Mouse (Mus musculus) spleen, adult 2 months (tissue): ENCODE results near the gene Mcidas.

Experiments used
- CTCF ChIP-seq: fragments of 200-500 bp; IDR thresholded peaks from 2 replicates; pipeline ENCODE4 v1.5.1; 2011; ENCODE audit warnings: mild to moderate bottlenecking, inconsistent platforms; ENCODE audit not compliant: insufficient read depth, insufficient read length, insufficient replicate concordance; ENCODE audit errors: extremely low read depth
- POLR2A ChIP-seq: fragments of 200-500 bp; IDR thresholded peaks from 2 replicates; pipeline ENCODE4 v1.6.1; 2011; ENCODE audit warnings: low read depth, low read length, inconsistent platforms

DNA sequence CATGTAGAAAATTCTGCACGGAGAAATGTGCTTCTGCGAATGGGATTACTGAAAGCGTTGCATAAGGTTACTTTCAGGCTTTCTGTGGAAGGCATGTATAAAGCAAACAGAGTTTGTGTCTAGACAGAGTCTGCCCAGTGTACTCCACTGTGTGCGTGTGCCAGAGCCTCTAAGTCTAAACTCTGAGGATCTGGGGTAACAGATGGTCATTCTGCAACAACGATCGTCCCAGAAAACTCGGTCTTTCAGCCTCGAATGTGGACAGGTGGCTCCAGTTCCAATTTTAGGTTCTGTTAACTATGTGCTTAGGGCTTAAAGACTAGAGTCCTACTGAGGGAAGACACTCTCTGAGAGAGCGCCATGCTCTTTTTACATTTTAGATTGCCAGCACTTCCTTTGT is 48.3 kb upstream of the Mcidas start:
- TF ChIP-seq POLR2A (no peak), CTCF (no peak)
